Mouse (Mus musculus): Measurements from ENCODE around the gene Tmem259. TPM values are rescaled to one million over a fixed set of nuclear protein-coding genes. Genes with fewer than 3 reads are reported as not detected.

Tmem259 gene
- total RNA-seq (2021): 10 to 100 TPM; 76.2 to 84.5 TPM
- long read RNA-seq, experiment 1, transcript Tmem259-202 (10 exons, 1,767 nt): minor isoform, 5 of 52 reads
- long read RNA-seq, experiment 1, transcript Tmem259-201 (11 exons, 2,225 nt): major isoform, 33 of 52 reads
- long read RNA-seq, experiment 1, partial matches to known transcripts: 8 of 52 reads
- long read RNA-seq, experiment 1, other reads (novel, unspliced or antisense): 6 of 52 reads
- long read RNA-seq, experiment 2, transcript Tmem259-201 (11 exons, 2,225 nt): major isoform, 21 of 51 reads
- long read RNA-seq, experiment 2, partial matches to known transcripts: 11 of 51 reads
- long read RNA-seq, experiment 2, other reads (novel, unspliced or antisense): 17 of 51 reads

- DNase-seq: peak; percentile 87
- intact Hi-C loops (cut with DNase I; ENCODE audit: low total_unique reads): no loop called here
Observed at GRCm38 (mm10) chr10:79984195-79984816, at the start of gene Tmem259. Gene Tmem259, minus strand, starts transcription at chr10:79984330.

- intact Hi-C loops (cut with DNase I; ENCODE audit: low total_unique reads): no loop called here
- DNase-seq: no peak
Observed at GRCm38 (mm10) chr10:80032799-80033480, 48.8 kb upstream of the Tmem259 start.

DNA sequence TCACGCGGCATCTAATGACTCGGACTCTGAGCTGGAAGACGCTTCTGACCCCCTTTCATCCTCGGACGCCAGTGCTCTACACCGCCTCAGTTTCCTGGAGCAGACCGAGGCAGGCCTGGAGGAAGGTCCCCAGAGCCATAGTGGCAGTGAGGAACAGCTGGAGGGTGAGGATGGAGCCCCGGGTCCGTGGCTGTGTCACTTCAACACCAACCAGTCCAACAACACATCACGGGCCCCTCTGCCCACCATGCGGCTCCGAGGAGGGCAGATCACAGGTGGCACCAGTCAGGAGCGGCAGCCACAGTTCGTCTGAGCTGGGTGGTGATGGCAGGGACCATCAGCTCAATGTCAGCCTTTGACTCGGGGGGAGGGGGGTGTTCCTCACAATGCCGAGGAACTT, 46.6 kb upstream of the Tmem259 start:
- intact Hi-C loops (cut with DNase I; ENCODE audit: low total_unique reads): no loop called here
- DNase-seq: no peak

DNA sequence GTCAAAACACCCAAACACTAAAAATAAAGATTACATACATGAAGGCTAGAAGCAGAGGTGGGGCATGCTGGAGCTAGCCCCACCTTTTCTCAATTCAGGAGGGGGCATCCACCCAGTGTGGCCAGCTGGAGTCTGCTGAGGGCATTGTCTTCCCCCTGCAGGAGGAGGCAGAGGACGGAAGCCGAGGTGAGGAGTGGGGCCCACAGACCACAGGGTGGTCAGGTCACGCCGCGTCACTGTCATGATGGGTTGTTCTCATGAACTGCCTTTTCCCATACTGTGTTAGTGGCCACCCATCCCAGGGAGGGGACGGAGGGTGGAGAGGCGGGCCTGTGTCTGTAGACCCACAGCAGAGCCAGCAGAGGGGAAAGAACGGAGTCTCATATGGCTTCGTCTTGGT, 46.1 kb upstream of the Tmem259 start:
- intact Hi-C loops (cut with DNase I; ENCODE audit: low total_unique reads): no loop called here
- DNase-seq: no peak

DNA sequence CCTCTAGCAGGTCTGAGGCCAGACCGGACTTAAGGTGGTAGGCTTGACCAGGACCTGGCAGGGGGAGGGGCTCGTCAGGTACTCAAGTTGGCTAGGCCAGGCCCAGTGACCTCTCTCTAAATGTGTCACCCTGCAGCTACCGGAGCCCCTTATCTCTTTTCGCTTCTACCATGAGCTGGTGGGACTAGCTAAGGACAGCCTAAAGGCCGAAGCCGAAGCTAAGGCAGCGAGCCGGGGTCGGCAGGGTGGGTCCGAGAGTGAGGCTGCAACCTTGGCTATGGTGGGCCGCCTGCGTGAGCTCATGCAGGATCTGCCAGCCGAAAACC, 44.4 kb upstream of the Tmem259 start:
- no peak for DNase-seq
- intact Hi-C loops (cut with DNase I; ENCODE audit: low total_unique reads): no loop called here

DNA sequence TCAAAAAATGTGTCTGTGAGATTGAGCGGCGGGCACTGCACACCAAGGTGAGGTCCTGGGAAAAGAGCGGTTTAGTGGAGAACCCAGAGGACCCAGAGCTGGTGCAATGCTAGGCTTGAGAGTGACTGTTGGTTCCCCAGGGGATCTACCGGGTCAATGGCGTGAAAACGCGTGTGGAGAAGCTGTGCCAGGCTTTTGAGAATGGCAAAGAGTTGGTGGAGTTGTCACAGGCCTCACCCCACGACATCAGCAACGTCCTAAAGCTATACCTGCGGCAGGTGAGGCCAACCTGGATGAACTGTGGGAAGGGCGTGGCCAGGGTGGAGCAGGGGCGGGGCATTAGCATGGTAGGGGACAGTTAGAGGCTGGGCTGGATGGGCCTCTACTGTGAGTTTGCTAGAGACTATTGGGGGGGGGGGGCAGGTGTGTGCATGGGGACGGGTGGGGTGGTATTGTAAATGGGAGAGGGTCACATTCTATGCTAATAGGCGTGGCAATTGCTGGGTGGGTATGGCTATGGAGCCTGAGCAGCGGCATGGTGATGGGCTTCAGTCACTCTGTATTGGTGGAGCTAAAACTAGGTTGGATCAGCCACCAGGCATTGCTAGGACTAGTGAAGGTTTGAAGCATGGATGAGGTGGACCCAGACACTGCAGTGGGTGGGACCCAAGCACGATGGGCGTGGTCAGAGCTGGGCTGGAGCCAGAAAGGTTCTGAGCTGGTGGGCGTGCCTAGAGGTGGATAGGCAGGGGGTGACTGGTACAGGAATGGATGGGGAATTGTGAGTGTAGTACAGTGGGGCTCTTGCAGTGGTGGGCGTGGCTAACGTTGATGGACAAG, 43.8 kb upstream of the Tmem259 start:
- intact Hi-C loops (cut with DNase I; ENCODE audit: low total_unique reads): no loop called here

DNA sequence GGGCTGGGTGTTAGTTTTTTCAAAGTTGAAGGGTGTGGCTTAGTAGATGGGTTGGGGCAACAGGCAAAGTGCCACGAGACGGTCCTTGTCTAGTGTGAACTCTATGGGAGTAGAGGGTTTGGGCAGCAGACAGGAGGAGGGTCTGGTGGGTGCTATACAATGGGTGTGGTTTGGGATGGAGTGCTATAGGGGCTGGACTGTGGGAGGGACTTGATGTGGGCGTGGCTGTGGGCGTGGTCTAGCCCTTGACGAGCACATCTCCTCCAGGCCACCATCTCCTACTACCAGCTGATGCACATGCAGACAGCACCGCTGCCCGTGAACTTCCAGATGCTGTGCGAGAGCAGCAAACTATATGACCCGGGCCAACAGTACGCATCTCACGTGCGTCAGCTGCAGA, 41.8 kb upstream of the Tmem259 start:
- intact Hi-C loops (cut with DNase I; ENCODE audit: low total_unique reads): no loop called here
- no peak for DNase-seq

More for the DNA sequence above, 43.8 kb upstream of the Tmem259 start:
- DNase-seq: no peak

DNA sequence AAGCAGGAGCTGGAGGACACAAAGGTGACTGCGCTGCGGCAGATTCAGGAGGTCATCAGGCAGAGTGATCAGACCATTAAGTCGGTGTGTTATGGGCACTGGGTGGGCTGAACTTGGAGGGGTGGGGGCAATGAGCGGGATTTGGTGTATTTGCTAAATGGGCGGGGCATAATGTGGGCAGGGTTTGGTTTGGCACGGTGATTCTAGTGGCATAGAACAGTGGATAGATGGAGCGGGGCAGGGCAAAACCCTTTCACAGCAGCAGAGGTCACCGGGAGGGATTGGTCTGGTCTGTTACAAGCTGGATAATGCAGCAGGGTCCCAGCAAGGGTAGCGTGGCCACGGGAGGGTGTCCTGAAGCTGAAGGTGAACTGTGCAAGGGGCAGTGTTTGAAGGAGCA, 41.3 kb upstream of the Tmem259 start:
- no peak for DNase-seq
- intact Hi-C loops (cut with DNase I; ENCODE audit: low total_unique reads): no loop called here

DNA sequence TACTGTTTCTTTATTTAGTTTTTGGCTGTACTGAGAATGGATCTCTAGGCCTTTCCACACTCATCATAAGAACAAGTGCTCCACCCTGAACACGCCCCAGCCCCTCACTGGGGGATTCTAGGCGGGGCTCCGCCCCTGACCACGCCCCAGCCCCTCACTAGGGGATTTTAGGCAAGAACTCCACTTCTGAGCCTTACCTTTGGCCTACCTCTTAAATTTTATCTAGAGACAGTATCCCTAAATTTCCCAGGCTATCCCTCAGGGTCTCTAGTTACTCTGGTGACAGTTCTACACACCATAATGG, 40.9 kb upstream of the Tmem259 start:
- intact Hi-C loops (cut with DNase I; ENCODE audit: low total_unique reads): no loop called here
- DNase-seq: no peak

GRCm38 (mm10) chr10:80024229-80025043, 40.3 kb upstream of the Tmem259 start:
- intact Hi-C loops (cut with DNase I; ENCODE audit: low total_unique reads): no loop called here
- DNase-seq: no peak

DNA sequence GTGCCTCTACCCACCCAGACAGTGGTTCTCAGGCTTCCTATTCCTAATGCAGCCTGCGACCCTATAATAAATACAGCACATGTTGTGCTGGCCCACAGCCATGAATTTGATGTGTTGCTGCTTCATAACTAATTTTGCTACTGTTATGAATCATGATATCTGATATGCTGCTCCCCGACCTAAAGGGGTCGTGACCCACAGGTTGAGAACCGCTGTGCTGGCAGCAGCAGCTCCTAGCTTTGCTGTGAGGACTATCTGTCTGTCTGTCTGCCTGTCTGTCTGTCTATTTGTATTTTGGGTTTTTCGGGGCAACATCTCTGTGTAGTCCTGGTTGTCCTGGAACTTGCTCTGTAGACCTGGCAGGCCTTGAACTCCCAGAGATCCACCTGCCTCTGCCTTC, 39.6 kb upstream of the Tmem259 start:
- no peak for DNase-seq
- intact Hi-C loops (cut with DNase I; ENCODE audit: low total_unique reads): no loop called here

- intact Hi-C loops (cut with DNase I; ENCODE audit: low total_unique reads): no loop called here
- no peak for DNase-seq
Observed at GRCm38 (mm10) chr10:80022806-80023205, 38.7 kb upstream of the Tmem259 start.

GRCm38 (mm10) chr10:80022164-80022563, 38.0 kb upstream of the Tmem259 start:
- intact Hi-C loops (cut with DNase I; ENCODE audit: low total_unique reads): no loop called here

DNA sequence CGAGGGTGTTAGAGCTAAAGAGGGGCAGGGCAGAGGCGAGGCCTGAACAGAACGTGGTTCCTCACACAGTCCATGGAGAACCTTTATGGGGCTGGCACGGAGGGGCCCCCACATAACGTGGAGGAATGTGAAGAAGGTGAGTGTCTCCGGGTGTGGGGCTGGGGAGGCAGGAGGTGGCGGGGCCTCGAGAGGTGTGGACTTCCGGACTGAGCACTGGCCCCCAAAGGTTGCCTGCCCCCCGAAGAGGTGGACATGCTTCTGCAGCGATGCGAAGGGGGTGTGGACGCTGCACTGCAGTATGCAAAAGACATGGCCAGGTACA, 37.2 kb upstream of the Tmem259 start:
- no peak for DNase-seq
- intact Hi-C loops (cut with DNase I; ENCODE audit: low total_unique reads): no loop called here

More at GRCm38 (mm10) chr10:80022164-80022563, 38.0 kb upstream of the Tmem259 start:
- DNase-seq: no peak

GRCm38 (mm10) chr10:80020603-80021319, 36.6 kb upstream of the Tmem259 start:
- intact Hi-C loops (cut with DNase I; ENCODE audit: low total_unique reads): no loop called here
- DNase-seq: no peak

GRCm38 (mm10) chr10:80020191-80020590, 36.1 kb upstream of the Tmem259 start:
- DNase-seq: no peak
- intact Hi-C loops (cut with DNase I; ENCODE audit: low total_unique reads): no loop called here

DNA sequence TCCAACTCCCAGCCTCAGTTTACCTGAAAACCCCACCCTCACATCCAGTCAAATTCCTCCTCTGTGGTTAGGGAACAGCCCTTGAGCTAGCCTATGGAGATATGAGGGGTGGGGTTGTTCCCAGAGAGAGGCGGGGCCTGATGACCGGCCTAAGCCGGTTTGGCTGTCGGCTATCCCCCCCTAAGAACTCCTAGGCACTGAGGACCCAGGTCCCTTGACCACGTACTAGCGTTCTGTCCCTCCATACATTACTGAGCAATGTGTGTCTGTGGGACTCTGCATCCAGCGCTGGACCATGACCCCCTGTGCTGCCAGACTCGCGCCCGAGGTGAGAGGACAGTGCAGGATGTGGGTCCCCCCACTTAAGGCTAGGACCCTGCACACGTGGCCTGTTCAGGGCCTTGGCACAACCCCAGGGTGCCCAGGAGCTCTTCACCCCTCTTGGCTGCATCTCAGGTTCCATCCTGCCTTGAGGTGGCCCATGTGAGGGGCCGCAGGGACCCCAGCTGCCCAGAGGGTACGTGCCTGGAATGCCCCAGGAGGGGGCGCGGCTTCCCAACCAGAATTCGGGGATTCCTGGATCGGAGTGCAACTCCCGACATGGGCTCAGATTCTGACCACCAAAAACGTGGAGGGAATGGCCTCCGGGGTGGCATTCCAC, 35.5 kb upstream of the Tmem259 start:
- intact Hi-C loops (cut with DNase I; ENCODE audit: low total_unique reads): no loop called here
- no peak for DNase-seq

DNA sequence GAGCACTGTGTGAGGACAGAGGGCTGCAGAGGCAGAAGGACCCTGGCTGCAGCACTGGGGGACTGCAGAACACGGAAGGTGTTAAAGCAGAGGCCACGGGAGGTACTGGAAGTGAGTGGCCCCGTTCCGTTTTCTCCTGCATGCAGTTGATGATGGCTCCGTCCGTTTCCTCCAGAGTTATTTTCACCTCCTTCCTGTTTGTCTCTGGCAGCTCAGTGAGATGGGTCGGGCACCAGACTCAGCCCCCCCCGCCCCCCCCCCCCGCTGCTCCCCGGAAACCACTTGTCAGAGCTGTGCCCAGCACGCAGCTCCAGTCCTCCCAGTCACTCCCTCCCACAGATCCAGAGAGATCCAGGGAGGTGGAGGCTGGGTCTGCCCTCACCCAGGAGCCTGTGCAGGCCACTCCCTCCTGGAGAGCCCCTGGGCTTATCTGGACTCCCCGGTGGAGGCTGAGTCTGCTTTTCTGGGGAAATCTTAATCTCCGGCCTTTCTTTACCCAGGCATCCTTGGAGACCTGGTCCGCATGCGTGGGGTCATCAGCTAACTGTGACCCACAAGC, 34.7 kb upstream of the Tmem259 start:
- no peak for DNase-seq
- intact Hi-C loops (cut with DNase I; ENCODE audit: low total_unique reads): no loop called here
